Mouse (Mus musculus): Measurements from ENCODE around the gene Cyb5d1. TPM values are rescaled to one million over a fixed set of nuclear protein-coding genes. Genes with fewer than 3 reads are reported as not detected.
A peak's percentile ranks its signal among the peaks of the same experiment; 100 is the strongest.

Gene Cyb5d1
- polyA plus RNA-seq, 1 experiment, result 23.0 TPM

- H3K27me3 ChIP-seq (ENCODE audit: control insufficient read depth, insufficient read depth, insufficient read length), result no peaks in the 10 kb centered on the region
- peaks cover 5% of the 10 kb centered on the region for H3K79me2 ChIP-seq (ENCODE audit: control insufficient read depth, insufficient read depth)
- H3K36me3 ChIP-seq (ENCODE audit: control insufficient read depth, insufficient read depth), result no peaks in the 10 kb centered on the region
- peak overlapping the region; percentile 82 for H3K4me2 ChIP-seq (ENCODE audit: low read depth)
- TF ChIP-seq MYOD1 (IDR thresholded peaks at IDR 0.05; ENCODE audit: control insufficient read depth in 1 of 3, insufficient read length in 2 of 3, low read depth in 2 of 3), result no peak
- no peak for TF ChIP-seq SRF (IDR thresholded peaks at IDR 0.05; ENCODE audit: control insufficient read depth, insufficient read length, low read depth)
- peak overlapping the region; percentile 56 for H3K4me3 ChIP-seq
- H3ac ChIP-seq (ENCODE audit: control insufficient read depth, insufficient read length), result no peak overlapping the region
Observed at GRCm38 (mm10) chr11:69369990-69370816, 25.2 kb downstream of the Cyb5d1 start.

GRCm38 (mm10) chr11:69369215-69369989 lies 26.0 kb downstream of the Cyb5d1 start, which contains the start of gene Chd3:
Chd3 (minus strand) TSS chr11:69369406.
- H3K4me2 ChIP-seq (ENCODE audit: low read depth), result peak within 1 kb of the TSS; percentile 99
- no peaks in the 10 kb centered on the region for H3K27me3 ChIP-seq (ENCODE audit: control insufficient read depth, insufficient read depth, insufficient read length)
- peak within 1 kb of the TSS; percentile 82 for H3ac ChIP-seq (ENCODE audit: control insufficient read depth, insufficient read length)
- no peaks in the 10 kb centered on the region for H3K36me3 ChIP-seq (ENCODE audit: control insufficient read depth, insufficient read depth)
- TF ChIP-seq REST (IDR thresholded peaks at IDR 0.05; ENCODE audit: insufficient read depth, insufficient read length) (no peak), POLR2A (IDR thresholded peaks at IDR 0.05; ENCODE audit: insufficient read length, low read depth) (peak; percentile 46)
- H3K4me3 ChIP-seq, result peak within 1 kb of the TSS; percentile 56
- H3K79me2 ChIP-seq (ENCODE audit: control insufficient read depth, insufficient read depth), result peaks cover 10% of the 10 kb centered on the region

GRCm38 (mm10) chr11:69368356-69369214 lies 26.8 kb downstream of the Cyb5d1 start:
- peak overlapping the region; percentile 82 for H3ac ChIP-seq (ENCODE audit: control insufficient read depth, insufficient read length)
- H3K4me2 ChIP-seq (ENCODE audit: low read depth), result peak overlapping the region; percentile 99
- H3K79me2 ChIP-seq (ENCODE audit: control insufficient read depth, insufficient read depth), result peaks cover 13% of the 10 kb centered on the region
- H3K36me3 ChIP-seq (ENCODE audit: control insufficient read depth, insufficient read depth), result no peaks in the 10 kb centered on the region
- peak overlapping the region; percentile 56 for H3K4me3 ChIP-seq
- no peaks in the 10 kb centered on the region for H3K27me3 ChIP-seq (ENCODE audit: control insufficient read depth, insufficient read depth, insufficient read length)
- peak; percentile 77 for TF ChIP-seq TCF3 (IDR thresholded peaks at IDR 0.05; ENCODE audit: insufficient read length, low read depth)
- peak in 2 of 3 experiments; percentile 94 to 97 for TF ChIP-seq MYOD1 (IDR thresholded peaks at IDR 0.05; ENCODE audit: control insufficient read depth in 1 of 3, insufficient read length in 2 of 3, low read depth in 2 of 3)
- peak; percentile 65 for TF ChIP-seq POLR2A (IDR thresholded peaks at IDR 0.05; ENCODE audit: insufficient read length, low read depth)
- peak; percentile 2 for TF ChIP-seq TCF12 (IDR thresholded peaks at IDR 0.05; ENCODE audit: insufficient read depth, poor library complexity, severe bottlenecking)
- no peak for TF ChIP-seq USF1 (IDR thresholded peaks at IDR 0.05; ENCODE audit: low read depth)
- TF ChIP-seq POLR2AphosphoS2 (IDR thresholded peaks at IDR 0.05; ENCODE audit: insufficient read length, low read depth), result peak; percentile 67
- peak in 2 of 3 experiments; percentile 74 to 75 for TF ChIP-seq MYOG (IDR thresholded peaks at IDR 0.05; ENCODE audit: control insufficient read depth in 1 of 3, insufficient read depth in 1 of 3, insufficient read length in 2 of 3, low read depth in 2 of 3)
- no peak for TF ChIP-seq SRF (IDR thresholded peaks at IDR 0.05; ENCODE audit: control insufficient read depth, insufficient read length, low read depth)

- H3K4me2 ChIP-seq (ENCODE audit: low read depth), result peak overlapping the region; percentile 99
- H3K79me2 ChIP-seq (ENCODE audit: control insufficient read depth, insufficient read depth), result peaks cover 13% of the 10 kb centered on the region
- TF ChIP-seq MYOD1 (IDR thresholded peaks at IDR 0.05; ENCODE audit: control insufficient read depth in 1 of 3, insufficient read length in 2 of 3, low read depth in 2 of 3) (peak; percentile 80 to 98 (median 95)), E2F4 (IDR thresholded peaks at IDR 0.05; ENCODE audit: insufficient read depth) (no peak), MAX (IDR thresholded peaks at IDR 0.05; ENCODE audit: low read depth) (no peak), USF1 (IDR thresholded peaks at IDR 0.05; ENCODE audit: low read depth) (no peak), MYOG (IDR thresholded peaks at IDR 0.05; ENCODE audit: control insufficient read depth in 1 of 3, insufficient read depth in 1 of 3, insufficient read length in 2 of 3, low read depth in 2 of 3) (peak; percentile 64 to 98 (median 91)), SRF (IDR thresholded peaks at IDR 0.05; ENCODE audit: control insufficient read depth, insufficient read length, low read depth) (no peak), TCF3 (IDR thresholded peaks at IDR 0.05; ENCODE audit: insufficient read length, low read depth) (peak; percentile 93), TCF12 (IDR thresholded peaks at IDR 0.05; ENCODE audit: insufficient read depth, poor library complexity, severe bottlenecking) (peak; percentile 58), POLR2AphosphoS2 (IDR thresholded peaks at IDR 0.05; ENCODE audit: insufficient read length, low read depth) (no peak), REST (IDR thresholded peaks at IDR 0.05; ENCODE audit: insufficient read depth, insufficient read length) (no peak), POLR2A (IDR thresholded peaks at IDR 0.05; ENCODE audit: insufficient read length, low read depth) (peak; percentile 57), CEBPB (IDR thresholded peaks at IDR 0.05; ENCODE audit: insufficient read depth, poor library complexity, severe bottlenecking) (peak; percentile 42; the same call in 1 of the 2 replicates)
- peak overlapping the region; percentile 82 for H3ac ChIP-seq (ENCODE audit: control insufficient read depth, insufficient read length)
- H3K4me3 ChIP-seq, result peak overlapping the region; percentile 56
- H3K36me3 ChIP-seq (ENCODE audit: control insufficient read depth, insufficient read depth), result no peaks in the 10 kb centered on the region
- no peaks in the 10 kb centered on the region for H3K27me3 ChIP-seq (ENCODE audit: control insufficient read depth, insufficient read depth, insufficient read length)
Observed at GRCm38 (mm10) chr11:69367616-69368355, 27.6 kb downstream of the Cyb5d1 start.

All from myocyte (in vitro differentiated cells).